Mouse (Mus musculus): ENCODE data around the gene Atp6v0e2.

DNA sequence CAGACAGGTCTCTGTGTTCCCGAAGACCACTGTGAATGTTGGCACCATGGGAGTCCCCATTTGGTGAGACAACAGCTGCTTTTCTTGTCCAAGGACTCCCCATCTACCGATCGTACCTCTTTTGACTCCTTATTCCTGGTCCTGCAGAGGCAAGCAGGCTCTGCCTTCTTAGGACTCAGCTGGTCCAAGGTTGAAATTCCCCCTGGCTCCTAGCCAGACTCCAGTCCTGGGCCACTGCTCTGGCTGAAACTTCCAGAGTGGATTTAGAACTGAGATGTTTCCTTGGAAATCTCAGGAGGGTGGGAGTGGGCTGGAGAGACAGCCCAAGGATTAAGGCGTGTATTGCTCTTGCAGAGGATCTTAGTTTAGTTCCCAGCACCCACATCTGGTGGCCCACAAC lies 39.9 kb upstream of the Atp6v0e2 start:
- TF ChIP-seq CTCF (IDR thresholded peaks at IDR 0.05; ENCODE audit: low read depth, low read length) (no peak), POLR2A (IDR thresholded peaks at IDR 0.05; ENCODE audit: borderline replicate concordance, low read depth, low read length) (no peak)
